Mouse (Mus musculus): ENCODE results near the gene Mlkl. TPM values are rescaled to one million over a fixed set of nuclear protein-coding genes. Genes with fewer than 3 reads are reported as not detected.

The Mlkl gene
- 1 to 10 TPM; 3.3 to 4.8 TPM for polyA plus RNA-seq (2017; shearing (Covaris generic))

DNA sequence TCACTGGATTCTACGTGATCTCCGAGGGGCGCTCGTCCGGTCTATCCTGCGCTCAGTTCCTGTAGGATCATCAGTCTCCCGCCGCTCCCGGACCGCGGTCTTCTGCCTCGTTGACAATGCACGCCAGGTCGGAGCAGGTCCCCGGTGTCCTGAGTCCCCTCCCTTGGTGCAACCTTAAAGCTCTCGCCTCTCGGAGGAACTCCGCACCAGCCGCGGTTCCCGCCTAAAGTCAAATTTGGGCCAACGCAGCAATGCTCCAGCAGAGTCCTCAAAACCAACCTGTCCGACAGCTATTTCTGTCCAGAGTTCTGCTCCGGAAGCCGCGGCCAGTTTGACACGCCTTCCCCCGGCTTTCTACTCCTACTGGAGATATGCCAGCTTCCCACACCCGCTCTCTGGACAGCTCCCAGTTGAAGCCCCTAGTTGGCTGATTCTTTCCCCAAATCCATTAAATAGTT is at the start of gene Mlkl:
Gene Mlkl (minus strand): TSS at position 288 of the 458 bp plus-strand sequence.

DNA sequence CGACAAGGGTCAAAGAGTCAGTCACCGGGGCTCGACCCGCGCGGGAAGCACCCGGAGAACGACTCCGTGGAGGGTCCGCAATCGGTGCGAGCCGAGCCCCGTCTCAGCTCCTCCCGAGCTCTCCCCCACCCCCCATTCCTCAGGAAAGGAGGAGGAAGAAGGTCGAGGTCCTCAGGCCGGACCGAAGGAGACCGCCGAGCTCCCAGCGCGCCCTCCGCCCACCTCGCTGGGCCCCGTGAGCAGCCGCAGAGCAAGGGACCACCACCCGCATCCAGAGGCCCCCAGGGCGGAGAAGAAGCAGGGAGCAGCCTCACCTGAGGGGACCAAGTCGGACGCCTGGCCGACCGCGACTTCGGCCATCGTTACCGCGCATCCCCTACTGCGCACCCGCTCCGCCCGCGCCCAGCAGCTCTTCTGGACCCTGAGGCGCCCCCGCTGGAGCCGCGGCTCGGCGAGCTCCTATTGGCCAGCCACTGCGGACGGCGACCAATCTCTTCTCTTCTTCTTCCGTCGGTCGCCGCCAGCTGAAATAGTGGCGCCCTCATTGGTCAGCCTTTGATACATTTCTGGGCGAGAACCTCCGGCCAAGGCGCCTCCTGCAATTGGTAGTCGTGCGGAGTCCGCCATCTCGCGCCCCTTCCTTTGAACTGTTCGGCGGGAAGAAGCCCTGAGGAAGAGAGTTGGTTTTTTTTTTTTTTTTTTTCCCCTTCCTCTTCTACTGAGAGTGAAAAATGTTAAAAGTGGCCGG is 38.0 kb downstream of the Mlkl start, which contains the start of gene Rfwd3:
Gene Rfwd3 (minus strand): TSS at position 402 of the 748 bp plus-strand sequence.

Other genes with a start within 250 kb of the Mlkl start
- gene Clec18a, start 245.8 kb downstream of the Mlkl start, polyA plus RNA-seq (2017; shearing (Covaris generic)): under 1 TPM in 1 of 2 experiments, not detected in 1; 0.09 TPM
- gene Pdpr, start 243.5 kb downstream of the Mlkl start, polyA plus RNA-seq (2017; shearing (Covaris generic)): 10 to 100 TPM; 14.0 to 14.6 TPM
- gene Glg1, start 79.0 kb downstream of the Mlkl start, polyA plus RNA-seq (2017; shearing (Covaris generic)): 10 to 100 TPM; 77.9 to 88.9 TPM
- gene Rfwd3, start 38.0 kb downstream of the Mlkl start, polyA plus RNA-seq (2017; shearing (Covaris generic)): 10 to 100 TPM; 28.9 to 41.0 TPM
- under 1 TPM in 1 of 2 experiments, not detected in 1; 0.21 TPM for gene Fa2h, start 55.6 kb upstream of the Mlkl start, polyA plus RNA-seq (2017; shearing (Covaris generic))
- gene Wdr59, start 183.9 kb upstream of the Mlkl start, polyA plus RNA-seq (2017; shearing (Covaris generic)): 1 to 10 TPM; 7.5 to 9.7 TPM
- gene Znrf1, start 197.9 kb upstream of the Mlkl start, polyA plus RNA-seq (2017; shearing (Covaris generic)): 100 to 1,000 TPM; 157 to 217 TPM

Measured in activated CD4-positive, CD25-positive, alpha-beta regulatory T cell (primary cell).